Mouse (Mus musculus): ENCODE results near the gene Snap23. TPM values are rescaled to one million over a fixed set of nuclear protein-coding genes. Genes with fewer than 3 reads are reported as not detected.
A peak's percentile ranks its signal among the peaks of the same experiment; 100 is the strongest.

Snap23 gene
- total and polyA plus RNA-seq, 3 experiments, result 15.9 to 35.8 (median 23.0) TPM

DNA sequence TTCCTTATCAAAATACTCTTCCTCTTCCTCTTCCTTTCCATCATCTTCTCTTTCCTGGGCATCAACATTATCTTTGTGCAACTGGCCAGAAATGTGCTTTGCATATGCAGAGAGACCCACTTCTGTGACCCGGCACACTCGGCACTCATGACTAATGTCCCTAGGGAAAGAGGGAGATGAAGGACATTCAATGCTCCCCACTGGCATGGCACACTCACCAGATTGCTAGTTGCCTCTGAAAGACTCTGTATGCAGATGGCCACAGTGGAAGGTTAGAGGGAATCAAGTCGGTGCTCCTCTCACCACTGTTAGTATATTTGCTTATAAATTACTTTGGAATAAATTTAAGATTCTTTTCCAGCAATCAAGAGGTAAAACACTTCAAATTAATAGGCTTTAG, 28.1 kb upstream of the Snap23 start:
- H3K4me1 ChIP-seq (ENCODE audit: control insufficient read depth in 1 of 2, insufficient read depth in 2 of 2), result peaks cover 0 to 37% of the 10 kb centered on the region in 2 experiments; a peak in 2 of 4 replicates
- peak overlapping the region; percentile 68 for H3K4me2 ChIP-seq (ENCODE audit: insufficient read depth, low read depth, poor library complexity, severe bottlenecking)
- H3K36me3 ChIP-seq (replicated peaks in 1 of 2; ENCODE audit: control insufficient read depth in 1 of 2, insufficient read depth in 1 of 2, low read length in 1 of 2), result peaks cover 24 to 56% of the 10 kb centered on the region in 2 experiments
- DNase-seq (ENCODE audit: extremely low read depth), result peak; percentile 60
- H3K9ac ChIP-seq (ENCODE audit: insufficient read depth, low read depth), result peak overlapping the region; percentile 53
- dilution Hi-C loops (cut with MboI; ENCODE audit: extremely low pct_ligation_motif_present, extremely low pct_unique_long_range_greater_than_20kb, low sequenced_read_pairs) (no loop called here), in situ Hi-C loops (cut with MboI; ENCODE audit: low pct_ligation_motif_present, low pct_unique_long_range_greater_than_20kb, low sequenced_read_pairs) (no loop called here)
- peak overlapping the region; percentile 1 to 21 (median 13) for H3K4me3 ChIP-seq (replicated peaks in 1 of 3; ENCODE audit: low read depth in 2 of 3, low read length in 2 of 3, poor library complexity in 1 of 3)
- TF ChIP-seq BHLHE40 (IDR thresholded peaks at IDR 0.05; ENCODE audit: low read depth, low read length), result peak; percentile 90
- peak; percentile 33 for TF ChIP-seq EP300 (IDR thresholded peaks at IDR 0.05; ENCODE audit: low read length)
- TF ChIP-seq ETS1 (conservative IDR thresholded peaks at IDR 0.05; ENCODE audit: low read depth, low read length), result peak; percentile 68
- no peak for TF ChIP-seq TBP (conservative IDR thresholded peaks at IDR 0.05; ENCODE audit: low read depth, low read length)
- TF ChIP-seq USF2 (conservative IDR thresholded peaks at IDR 0.05; ENCODE audit: low read depth, low read length), result no peak
- no peak for TF ChIP-seq ZNF384 (IDR thresholded peaks at IDR 0.05; ENCODE audit: low read depth, low read length)
- H3K79me2 ChIP-seq (replicated peaks; ENCODE audit: control insufficient read depth, extremely low read depth, insufficient read depth, poor library complexity, severe bottlenecking), result peaks cover 14% of the 10 kb centered on the region
- H3K27me3 ChIP-seq (replicated peaks), result no peaks in the 10 kb centered on the region
- no peaks in the 10 kb centered on the region for H3K9me3 ChIP-seq (replicated peaks; ENCODE audit: low read length)
- H3K27ac ChIP-seq (ENCODE audit: insufficient read depth, low read depth), result peak overlapping the region; percentile 91

DNA sequence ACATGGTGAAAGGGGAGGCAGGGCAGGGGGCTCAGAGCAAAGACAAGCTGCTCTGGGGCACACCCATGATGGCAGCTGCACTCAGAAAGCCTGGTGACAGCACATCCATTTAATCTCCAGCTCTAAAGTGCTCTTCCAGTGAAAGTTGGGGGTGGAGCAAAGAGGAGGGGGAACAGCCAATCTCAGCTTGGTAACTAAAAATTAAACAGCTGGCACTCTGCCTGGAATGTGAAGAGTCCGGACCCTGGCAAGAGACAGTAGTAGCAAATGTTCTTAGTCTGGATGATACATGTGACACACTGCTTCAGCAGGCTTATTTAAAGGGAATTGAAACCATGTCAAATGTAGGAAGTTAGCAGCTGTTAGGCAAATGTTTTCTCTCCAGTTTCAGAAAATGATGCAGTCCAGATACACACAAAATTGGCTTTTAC, 27.7 kb upstream of the Snap23 start:
- in situ Hi-C loops (cut with MboI; ENCODE audit: low pct_ligation_motif_present, low pct_unique_long_range_greater_than_20kb, low sequenced_read_pairs) (no loop called here), dilution Hi-C loops (cut with MboI; ENCODE audit: extremely low pct_ligation_motif_present, extremely low pct_unique_long_range_greater_than_20kb, low sequenced_read_pairs) (no loop called here)
- no peaks in the 10 kb centered on the region for H3K9me3 ChIP-seq (replicated peaks; ENCODE audit: low read length)
- H3K4me1 ChIP-seq (ENCODE audit: control insufficient read depth in 1 of 2, insufficient read depth in 2 of 2), result peaks cover 0 to 37% of the 10 kb centered on the region in 2 experiments; a peak in 2 of 4 replicates
- TF ChIP-seq BHLHE40 (IDR thresholded peaks at IDR 0.05; ENCODE audit: low read depth, low read length) (peak; percentile 90), MXI1 (IDR thresholded peaks at IDR 0.05; ENCODE audit: low read depth, low read length) (peak; percentile 88), SIN3A (IDR thresholded peaks at IDR 0.05; ENCODE audit: low read length) (peak; percentile 97), CHD2 (IDR thresholded peaks at IDR 0.05; ENCODE audit: low read length) (peak; percentile 54; the same call in 1 of the 2 replicates), EP300 (IDR thresholded peaks at IDR 0.05; ENCODE audit: low read length) (peak; percentile 97), TCF12 (IDR thresholded peaks at IDR 0.05; ENCODE audit: low read depth, low read length) (peak; percentile 63; the same call in 1 of the 2 replicates), ZKSCAN1 (IDR thresholded peaks at IDR 0.05; ENCODE audit: borderline replicate concordance, low read depth, low read length) (no peak), JUND (conservative IDR thresholded peaks at IDR 0.05; ENCODE audit: low read depth, low read length) (peak; percentile 54; the same call in 1 of the 2 replicates), MAZ (IDR thresholded peaks at IDR 0.05; ENCODE audit: low read depth, low read length) (0 out of 2 replicates have a peak, but pooled peaks have one; percentile 43), ZMIZ1 (IDR thresholded peaks at IDR 0.05; ENCODE audit: low read depth, low read length) (no peak), MYC (IDR thresholded peaks at IDR 0.05; ENCODE audit: low read depth, low read length) (peak; percentile 95), TBP (conservative IDR thresholded peaks at IDR 0.05; ENCODE audit: low read depth, low read length) (0 out of 2 replicates have a peak, but pooled peaks have one; percentile 29), ETS1 (conservative IDR thresholded peaks at IDR 0.05; ENCODE audit: low read depth, low read length) (peak; percentile 95), POLR2A (IDR thresholded peaks at IDR 0.05; ENCODE audit: low read depth, low read length) (no peak), JUN (IDR thresholded peaks at IDR 0.05; ENCODE audit: insufficient read depth, low read depth, low read length) (peak; percentile 55), GABPA (IDR thresholded peaks at IDR 0.05; ENCODE audit: insufficient replicate concordance, low read depth, low read length) (no peak), MAFK (IDR thresholded peaks at IDR 0.05; ENCODE audit: insufficient replicate concordance, low read length) (peak; percentile 57; the same call in 1 of the 2 replicates), ELF1 (IDR thresholded peaks at IDR 0.05; ENCODE audit: low read depth, low read length) (0 out of 2 replicates have a peak, but pooled peaks have one; percentile 30), MEF2A (IDR thresholded peaks at IDR 0.05; ENCODE audit: borderline replicate concordance, low read depth, low read length) (peak; percentile 73), ZNF384 (IDR thresholded peaks at IDR 0.05; ENCODE audit: low read depth, low read length) (peak; percentile 10; the same call in 1 of the 2 replicates), KAT2A (IDR thresholded peaks at IDR 0.05; ENCODE audit: insufficient replicate concordance, low read length) (no peak), RCOR1 (conservative IDR thresholded peaks at IDR 0.05; ENCODE audit: low read depth, low read length) (peak; percentile 89; the same call in 1 of the 2 replicates), NRF1 (IDR thresholded peaks at IDR 0.05; ENCODE audit: low read depth, low read length) (no peak), IRF4 (IDR thresholded peaks at IDR 0.05; ENCODE audit: low read depth, low read length) (peak; percentile 95), MAX (IDR thresholded peaks at IDR 0.05; ENCODE audit: low read length) (peak; percentile 89), USF2 (conservative IDR thresholded peaks at IDR 0.05; ENCODE audit: low read depth, low read length) (no peak), HCFC1 (IDR thresholded peaks at IDR 0.05; ENCODE audit: low read depth, low read length) (no peak)
- peak overlapping the region in 1 of 3 experiments; percentile 21 for H3K4me3 ChIP-seq (replicated peaks in 1 of 3; ENCODE audit: low read depth in 2 of 3, low read length in 2 of 3, poor library complexity in 1 of 3)
- no peaks in the 10 kb centered on the region for H3K27me3 ChIP-seq (replicated peaks)
- H3K27ac ChIP-seq (ENCODE audit: insufficient read depth, low read depth), result peak overlapping the region; percentile 91
- peaks cover 12% of the 10 kb centered on the region for H3K79me2 ChIP-seq (replicated peaks; ENCODE audit: control insufficient read depth, extremely low read depth, insufficient read depth, poor library complexity, severe bottlenecking)
- DNase-seq (ENCODE audit: extremely low read depth), result peak; percentile 75
- peaks cover 19 to 56% of the 10 kb centered on the region in 2 experiments for H3K36me3 ChIP-seq (replicated peaks in 1 of 2; ENCODE audit: control insufficient read depth in 1 of 2, insufficient read depth in 1 of 2, low read length in 1 of 2)
- peak overlapping the region; percentile 47; the same call in 1 of the 2 replicates for H3K9ac ChIP-seq (ENCODE audit: insufficient read depth, low read depth)
- H3K4me2 ChIP-seq (ENCODE audit: insufficient read depth, low read depth, poor library complexity, severe bottlenecking), result peak overlapping the region; percentile 68

All from CH12.LX (cell line).